Mouse (Mus musculus) lung, adult 2 months (tissue): ENCODE results near the gene Cog5. TPM values are rescaled to one million over a fixed set of nuclear protein-coding genes. Genes with fewer than 3 reads are reported as not detected.

Experiments
- DNase-seq: peaks from one replicate; pipeline ENCODE4 v3.0.0; 2022
- H3K4me1 ChIP-seq: fragments of 200-500 bp; 2 replicates; pipeline ENCODE4 v1.6.1; 2011; ENCODE audit warnings: low read length; ENCODE audit not compliant: control insufficient read depth, insufficient read depth
- H3K4me3 ChIP-seq: fragments of 200-500 bp; replicated peaks from 2 replicates; pipeline ENCODE3; 2011; ENCODE audit warnings: low read depth, mild to moderate bottlenecking, control low read depth, low read length; ENCODE audit errors: extremely low read depth
- CTCF ChIP-seq: fragments of 200-500 bp; IDR thresholded peaks from 2 replicates; pipeline ENCODE4 v1.5.1; 2011; ENCODE audit warnings: mild to moderate bottlenecking, low read length, control low read depth; ENCODE audit not compliant: insufficient read depth
- POLR2A ChIP-seq: fragments of 200-500 bp; IDR thresholded peaks from 2 replicates; pipeline ENCODE4 v1.6.1; 2011; ENCODE audit warnings: low read depth, mild to moderate bottlenecking, control low read depth, low read length, borderline replicate concordance; ENCODE audit errors: extremely low read depth
- WGBS: fragments of 180-500 bp; shearing (Covaris S2); methylation state at CpG from one replicate; pipeline ENCODE4 v1.1.7; 2018; 5-methylcytosine and 5-hydroxymethylcytosine counted together
- polyA plus RNA-seq: library from polyadenylated mRNA; depleted of rRNA; stranded (reverse); fragments of >200 nt; gene quantifications from 2 replicates; pipeline ENCODE4 v1.2.3, GENCODE M21; 2012

Cog5 gene
- polyA plus RNA-seq, 1 experiment, result 19.6 TPM

- H3K4me3 ChIP-seq, result no peak overlapping the region
- TF ChIP-seq POLR2A (no peak), CTCF (no peak)
- WGBS, result 80% methylated on average over 16 of the region's 16 CpGs
- no peak for DNase-seq
- H3K4me1 ChIP-seq, result no peaks in the 10 kb centered on the region
These were observed 208.2 kb downstream of the Cog5 start for GRCm38 (mm10) chr12:31862668-31863538.

GRCm38 (mm10) chr12:31876775-31877174 lies 222.1 kb downstream of the Cog5 start:
- no peaks in the 10 kb centered on the region; the same call in 1 of the 2 replicates for H3K4me1 ChIP-seq
- no peak for DNase-seq
- no peak overlapping the region for H3K4me3 ChIP-seq
- WGBS, result 90% methylated on average over 4 of the region's 4 CpGs
- TF ChIP-seq CTCF (no peak), POLR2A (no peak)

- Histone ChIP-seq H3K4me1 (no peaks in the 10 kb centered on the region), H3K4me3 (no peak overlapping the region)
- DNase-seq, result no peak
- 78% methylated on average over 1 of the region's 1 CpGs for WGBS
- no peak for TF ChIP-seq CTCF
- no peak for TF ChIP-seq POLR2A
These were observed 228.1 kb downstream of the Cog5 start for GRCm38 (mm10) chr12:31882736-31883135.

GRCm38 (mm10) chr12:31884365-31884764 lies 229.7 kb downstream of the Cog5 start:
- Histone ChIP-seq H3K4me1 (no peaks in the 10 kb centered on the region), H3K4me3 (no peak overlapping the region)
- DNase-seq, result no peak
- TF ChIP-seq POLR2A (no peak), CTCF (no peak)
- WGBS, result 83% methylated on average over 4 of the region's 4 CpGs

GRCm38 (mm10) chr12:31885084-31885483 lies 230.4 kb downstream of the Cog5 start:
- TF ChIP-seq POLR2A, result no peak
- no peak for TF ChIP-seq CTCF
- Histone ChIP-seq H3K4me3 (no peak overlapping the region), H3K4me1 (no peaks in the 10 kb centered on the region)
- 89% methylated on average over 4 of the region's 4 CpGs for WGBS
- DNase-seq, result no peak

- Histone ChIP-seq H3K4me1 (no peaks in the 10 kb centered on the region), H3K4me3 (no peak overlapping the region)
- TF ChIP-seq POLR2A, result no peak
- TF ChIP-seq CTCF, result no peak
- DNase-seq, result no peak
- 95% methylated on average over 11 of the region's 11 CpGs for WGBS
These were observed 231.4 kb downstream of the Cog5 start for GRCm38 (mm10) chr12:31885844-31886606.

GRCm38 (mm10) chr12:31890685-31891084 lies 236.0 kb downstream of the Cog5 start:
- no peak for DNase-seq
- no peak for TF ChIP-seq CTCF
- no peaks in the 10 kb centered on the region for H3K4me1 ChIP-seq
- H3K4me3 ChIP-seq, result no peak overlapping the region
- 75% methylated on average over 6 of the region's 6 CpGs for WGBS

- DNase-seq, result no peak
- H3K4me3 ChIP-seq, result no peak overlapping the region
These were observed 237.4 kb downstream of the Cog5 start for GRCm38 (mm10) chr12:31892079-31892478.

GRCm38 (mm10) chr12:31892771-31893170 lies 238.1 kb downstream of the Cog5 start:
- DNase-seq, result no peak
- TF ChIP-seq POLR2A, result no peak
- no peak for TF ChIP-seq CTCF
- WGBS, result 88% methylated on average over 7 of the region's 7 CpGs

More at GRCm38 (mm10) chr12:31892079-31892478, 237.4 kb downstream of the Cog5 start:
- TF ChIP-seq CTCF, result no peak
- TF ChIP-seq POLR2A, result no peak
- no peaks in the 10 kb centered on the region for H3K4me1 ChIP-seq

GRCm38 (mm10) chr12:31895095-31895734 lies 240.5 kb downstream of the Cog5 start:
- TF ChIP-seq CTCF (no peak), POLR2A (no peak)
- Histone ChIP-seq H3K4me3 (no peak overlapping the region), H3K4me1 (no peaks in the 10 kb centered on the region)
- WGBS, result 52% methylated on average over 8 of the region's 8 CpGs
- DNase-seq, result no peak

More at GRCm38 (mm10) chr12:31892771-31893170, 238.1 kb downstream of the Cog5 start:
- H3K4me1 ChIP-seq, result no peaks in the 10 kb centered on the region
- no peak overlapping the region for H3K4me3 ChIP-seq
